Mouse (Mus musculus) Patski (cell line): Measurements from ENCODE around the gene Ccl17. TPM values are rescaled to one million over a fixed set of nuclear protein-coding genes. Genes with fewer than 3 reads are reported as not detected.
"Not testable (repeated sequence)": the region's sequence is repeated elsewhere in the genome, so short reads cannot be mapped to it uniquely, and the experiment has no call there.

Experiments
- ATAC-seq: fragments of 100-300 bp; one replicate; pipeline ENCODE4 v1.8.0; 2021
- CTCF ChIA-PET: fragments of 350-600 bp; sonication (Branson Sonifier 250); formaldehyde crosslinking; loops from one replicate; lab custom pipeline; 2022; ENCODE audit warnings: inconsistent platforms; lab: Charles Lee
- POLR2A ChIA-PET: fragments of 350-600 bp; sonication (Branson Sonifier 250); formaldehyde crosslinking; loops from one replicate; lab custom pipeline; 2022; ENCODE audit warnings: antibody characterized with exemption, inconsistent platforms; lab: Charles Lee
- DNase-seq: peaks from one replicate; pipeline ENCODE4 v3.0.0-alpha.2; 2011; ENCODE audit warnings: low read depth, low spot score
- H3K27me3 ChIP-seq: fragments of 371-371 bp; one replicate; pipeline ENCODE4 v1.5.1; 2021
- CTCF ChIP-seq: fragments of 100-300 bp; IDR thresholded peaks from one replicate; pipeline ENCODE4 v1.5.1; 2021
- in situ Hi-C: fragments of 300-500 bp; cut with MboI; formaldehyde crosslinking; loops from 3 replicates; pipeline ENCODE4 v1.11.1; 2018; ENCODE audit warnings: low pct_unique_long_range_greater_than_20kb, mixed read lengths
- polyA plus RNA-seq: library from polyadenylated mRNA; unstranded; gene quantifications from one replicate; pipeline ENCODE4 v1.2.3, GENCODE M21; 2021

The Ccl17 gene
- polyA plus RNA-seq, 1 experiment from 2014 or later: 14.5 TPM

GRCm38 (mm10) chr8:94819671-94820179 is 9.5 kb downstream of the Ccl17 start:
- no peak for DNase-seq
- ChIA-PET POLR2A (interaction anchor here (1.2 kb wide), 1 partner anchor 18 kb away, joined by 3 read pairs; no protein-coding TSS in a partner anchor), CTCF (interaction anchor here (1.4 kb wide), 1 partner anchor 115 kb away, joined by 4 read pairs; no protein-coding TSS in a partner anchor)
- no peak for ATAC-seq
- no peaks in the 10 kb centered on the region for H3K27me3 ChIP-seq
- no peak for TF ChIP-seq CTCF
- in situ Hi-C loops: loop anchor here (5.0 to 10.0 kb wide), 2 partner anchors 88 to 295 kb away; no protein-coding TSS in a partner anchor

GRCm38 (mm10) chr8:94820553-94820952 is 10.3 kb downstream of the Ccl17 start:
- DNase-seq (no peak), ATAC-seq (no peak)
- TF ChIP-seq CTCF: no peak
- H3K27me3 ChIP-seq: no peaks in the 10 kb centered on the region
- ChIA-PET CTCF (interaction anchor here (1.4 kb wide), 1 partner anchor 116 kb away, joined by 4 read pairs; no protein-coding TSS in a partner anchor), POLR2A (interaction anchor here (1.1 kb wide), 1 partner anchor 30 kb away, joined by 3 read pairs; no protein-coding TSS in a partner anchor)
- in situ Hi-C loops: loop anchor here (5.0 kb wide), 1 partner anchor 87 kb away; no protein-coding TSS in a partner anchor

DNA sequence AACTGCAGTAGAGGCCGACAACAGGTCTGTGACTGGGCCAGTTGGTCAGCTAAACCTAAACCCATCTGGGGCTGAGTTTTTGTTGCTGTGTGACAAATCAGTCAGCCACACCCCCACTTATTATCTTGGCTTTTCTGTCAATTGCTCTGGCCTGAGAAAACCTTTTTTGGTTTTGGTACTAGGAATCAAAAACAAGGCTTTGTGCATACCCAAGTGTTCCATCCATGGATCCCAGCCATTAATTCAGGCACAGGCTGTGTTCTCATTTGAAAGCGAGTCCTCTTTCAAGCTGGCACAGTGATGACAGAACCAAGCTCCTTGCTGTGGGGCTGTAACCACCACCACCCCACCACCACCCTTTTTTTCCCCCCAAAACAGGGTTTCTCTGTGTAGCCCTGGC is 11.1 kb downstream of the Ccl17 start:
- ATAC-seq (no peak), DNase-seq (no peak)
- POLR2A ChIA-PET: interaction anchor here (0.9 to 1.1 kb wide), 4 partner anchors 11 to 117 kb away, joined by 3 to 8 read pairs (median 3); no protein-coding TSS in a partner anchor
- TF ChIP-seq CTCF: no peak
- CTCF ChIA-PET: interaction anchor here (1.1 to 1.6 kb wide), 4 partner anchors 15 to 117 kb away, joined by 3 to 5 read pairs (median 4); no protein-coding TSS in a partner anchor
- H3K27me3 ChIP-seq: no peaks in the 10 kb centered on the region
- in situ Hi-C loops: loop anchor here (5.0 kb wide), 1 partner anchor 86 kb away; no protein-coding TSS in a partner anchor

- CTCF ChIA-PET: interaction anchor here (0.9 to 3.6 kb wide), 8 partner anchors 8 to 116 kb away, joined by 3 to 20 read pairs (median 4); no protein-coding TSS in a partner anchor
- no peak for ATAC-seq
- DNase-seq: no peak
- POLR2A ChIA-PET: interaction anchor here (0.6 kb wide), 1 partner anchor 242 kb away, joined by 4 read pairs; no protein-coding TSS in a partner anchor
- TF ChIP-seq CTCF: peak; percentile 79
- no peaks in the 10 kb centered on the region for H3K27me3 ChIP-seq
- in situ Hi-C loops: loop anchor here (5.0 kb wide), 1 partner anchor 84 kb away; no protein-coding TSS in a partner anchor
These were observed 12.6 kb downstream of the Ccl17 start for GRCm38 (mm10) chr8:94822637-94823560.

DNA sequence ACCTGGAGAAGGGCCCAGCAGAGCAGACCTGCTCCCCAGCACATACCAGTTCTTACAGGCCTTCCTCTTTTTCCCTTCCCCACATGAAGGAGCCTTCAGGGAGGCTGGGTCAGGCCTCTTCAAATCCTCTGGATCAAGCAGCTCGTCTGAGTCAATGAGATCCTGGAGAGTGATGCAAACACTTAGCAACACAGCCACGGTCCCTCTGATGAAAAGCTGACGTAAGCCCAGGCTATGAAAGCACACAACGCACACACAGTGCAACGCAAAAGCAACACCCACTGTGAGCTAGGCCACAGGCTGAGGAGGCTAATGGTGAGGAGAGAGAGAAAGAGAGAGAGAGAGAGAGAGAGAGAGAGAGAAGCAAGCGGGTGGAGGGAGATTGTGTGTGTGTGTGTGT is 14.9 kb downstream of the Ccl17 start:
- in situ Hi-C loops: no loop called here
- TF ChIP-seq CTCF: no peak
- no peaks in the 10 kb centered on the region for H3K27me3 ChIP-seq
- DNase-seq (no peak), ATAC-seq (no peak)
- ChIA-PET CTCF (interaction anchor here (0.9 to 3.6 kb wide), 3 partner anchors 9 to 121 kb away, joined by 4 to 20 read pairs (median 6); no protein-coding TSS in a partner anchor), POLR2A (no interaction called here)

GRCm38 (mm10) chr8:94826210-94826609 is 16.0 kb downstream of the Ccl17 start:
- ChIA-PET POLR2A (no interaction called here), CTCF (interaction anchor here (0.8 to 3.6 kb wide), 2 partner anchors 9 to 11 kb away, joined by 3 to 20 read pairs; no protein-coding TSS in a partner anchor)
- ATAC-seq: no peak
- H3K27me3 ChIP-seq: no peaks in the 10 kb centered on the region
- in situ Hi-C loops: no loop called here
- no peak for DNase-seq
- no peak for TF ChIP-seq CTCF

- ATAC-seq (no peak), DNase-seq (no peak)
- ChIA-PET CTCF (interaction anchor here (1.3 to 1.6 kb wide), 2 partner anchors 9 to 14 kb away, joined by 3 to 6 read pairs; no protein-coding TSS in a partner anchor), POLR2A (no interaction called here)
- H3K27me3 ChIP-seq: no peaks in the 10 kb centered on the region
- no peak for TF ChIP-seq CTCF
- in situ Hi-C loops: no loop called here
These were observed 18.0 kb downstream of the Ccl17 start for GRCm38 (mm10) chr8:94828284-94828683.

- POLR2A ChIA-PET, in situ Hi-C loops, DNase-seq, H3K27me3 ChIP-seq, ATAC-seq: not testable (repeated sequence)
- CTCF ChIA-PET: interaction anchor here (0.7 to 4.7 kb wide), 4 partner anchors 10 to 746 kb away, joined by 3 to 20 read pairs (median 4); no protein-coding TSS in a partner anchor
These were observed 23.7 kb downstream of the Ccl17 start for GRCm38 (mm10) chr8:94833901-94834405.

GRCm38 (mm10) chr8:94835751-94836150 is 25.5 kb downstream of the Ccl17 start:
- in situ Hi-C loops, ATAC-seq, H3K27me3 ChIP-seq, DNase-seq: not testable (repeated sequence)
- CTCF ChIA-PET: interaction anchor here (0.9 to 4.7 kb wide), 2 partner anchors 11 to 14 kb away, joined by 4 to 20 read pairs; no protein-coding TSS in a partner anchor
- POLR2A ChIA-PET: interaction anchor here (1.0 kb wide), 1 partner anchor 11 kb away, joined by 3 read pairs; no protein-coding TSS in a partner anchor
